In the genomic region with DNA sequence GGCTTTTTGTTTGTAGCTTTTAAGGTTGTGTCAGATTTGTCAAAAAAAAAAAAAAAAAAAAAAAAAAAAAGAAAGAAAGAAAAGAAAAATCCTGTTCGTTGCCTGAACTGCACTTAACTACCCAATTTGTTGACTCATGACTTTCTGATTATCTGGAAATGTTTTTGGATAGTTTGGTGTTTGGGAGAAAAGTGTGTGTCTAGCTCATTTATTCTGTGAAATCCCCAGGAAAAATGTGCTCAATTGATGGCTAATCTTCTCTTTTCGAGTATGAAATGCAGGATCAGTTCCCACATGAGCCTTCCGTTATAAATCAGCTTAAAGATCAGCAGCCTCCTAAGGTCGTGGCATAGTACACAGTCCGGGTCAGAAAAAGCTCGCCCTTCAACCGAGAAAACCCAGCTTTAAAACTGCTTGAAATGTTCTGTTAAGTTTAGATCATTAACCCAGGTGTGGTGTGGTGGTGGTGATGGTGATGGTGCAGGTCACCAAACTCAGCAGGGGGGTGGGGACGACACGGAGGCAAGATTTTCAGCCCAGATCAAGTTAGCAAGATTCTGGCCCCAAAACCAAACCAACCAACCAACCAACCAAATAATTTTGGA, we compare ENCODE assay signal across 9 mouse cellular contexts. TPM values are rescaled to one million over a fixed set of nuclear protein-coding genes. Genes with fewer than 3 reads are reported as not detected.
DNase-seq lines count a peak whose midpoint lies in the region; ATAC-seq lines count a peak whose summit lies in the region.
"Had no signal": no experiment of that assay in that cellular context is flagged by ENCODE, and none has a peak within 500 bp of the region (broad histone marks: within the 10 kb centered on the region; RNA-seq: fewer than 3 reads in every experiment).

No protein-coding gene starts in this region.

- peak overlapping the region; percentile 95 for H3K4me2 ChIP-seq in embryonic facial prominence, embryonic 15.5 days (replicated peaks)
- peak overlapping the region; percentile 64 for H3K4me2 ChIP-seq in intestine, embryonic 16.5 days (ENCODE audit: low read depth, low read length)
- H3K4me2 ChIP-seq in midbrain, embryonic 14.5 days (ENCODE audit: low read length): peak overlapping the region; percentile 91

- H3K36me3 ChIP-seq in embryonic facial prominence, embryonic 15.5 days: no peaks in the 10 kb centered on the region
- H3K36me3 ChIP-seq in intestine, embryonic 16.5 days (ENCODE audit: control insufficient read depth, insufficient read depth, low read length): no peaks in the 10 kb centered on the region
- no peaks in the 10 kb centered on the region for H3K36me3 ChIP-seq in midbrain, embryonic 14.5 days (ENCODE audit: control insufficient read depth, insufficient read depth, low read length)

- no peaks in the 10 kb centered on the region for H3K9me3 ChIP-seq in embryonic facial prominence, embryonic 15.5 days (replicated peaks)
- no peaks in the 10 kb centered on the region for H3K9me3 ChIP-seq in intestine, embryonic 16.5 days (ENCODE audit: control insufficient read depth, low read length)
- H3K9me3 ChIP-seq in midbrain, embryonic 14.5 days (ENCODE audit: control insufficient read depth, low read length): no peaks in the 10 kb centered on the region

- DNase-seq in kidney, adult 11 months: peak; percentile 33
- DNase-seq in kidney, postnatal 14 days: no peak
- no peak for DNase-seq in midbrain, embryonic 14.5 days
- no peak for DNase-seq in cerebellum, postnatal 10 days
- no peak for DNase-seq in cerebellum, postnatal 4 days (ENCODE audit: low spot score in 2 of 2)
- no peak for DNase-seq in adrenal gland, postnatal 10 days
- DNase-seq: gastrocnemius, postnatal 36 days had no signal

- peaks cover 4% of the 10 kb centered on the region; the same call in 1 of the 2 replicates for H3K27me3 ChIP-seq in embryonic facial prominence, embryonic 15.5 days
- H3K27me3 ChIP-seq in intestine, embryonic 16.5 days (replicated peaks; ENCODE audit: control insufficient read depth, insufficient read depth, low read length): peaks cover 7% of the 10 kb centered on the region; the same call in 1 of the 2 replicates
- 0 out of 2 replicates have a peak, but pooled peaks cover 3% of the 10 kb centered on the region for H3K27me3 ChIP-seq in midbrain, embryonic 14.5 days (ENCODE audit: control insufficient read depth, insufficient read depth, low read length)

- no peak for ATAC-seq in embryonic facial prominence, embryonic 15.5 days (ENCODE audit: insufficient number of reproducible peaks, low FRiP score, low TSS enrichment, low read depth)
- no peak for ATAC-seq in intestine, embryonic 16.5 days
- no peak for ATAC-seq in midbrain, embryonic 14.5 days (ENCODE audit: low FRiP score, low TSS enrichment)

- H3K4me3 ChIP-seq in embryonic facial prominence, embryonic 15.5 days (replicated peaks): peak overlapping the region; percentile 46; the same call in 1 of the 2 replicates
- H3K4me3 ChIP-seq in intestine, embryonic 16.5 days (ENCODE audit: low read length): peak overlapping the region; percentile 45
- H3K4me3 ChIP-seq in midbrain, embryonic 14.5 days (replicated peaks; ENCODE audit: low read depth, low read length): peak overlapping the region; percentile 47

- no peak overlapping the region for H3K27ac ChIP-seq in embryonic facial prominence, embryonic 15.5 days (replicated peaks)
- H3K27ac ChIP-seq in intestine, embryonic 16.5 days (ENCODE audit: low read length): no peak overlapping the region; the same call in 1 of the 2 replicates
- no peak overlapping the region for H3K27ac ChIP-seq in midbrain, embryonic 14.5 days (replicated peaks; ENCODE audit: low read depth, low read length)

- no peak overlapping the region for H3K9ac ChIP-seq in embryonic facial prominence, embryonic 15.5 days
- 0 out of 2 replicates have a peak overlapping the region, but pooled peaks have one; percentile 54 for H3K9ac ChIP-seq in intestine, embryonic 16.5 days (ENCODE audit: low read depth, low read length)
- no peak overlapping the region for H3K9ac ChIP-seq in midbrain, embryonic 14.5 days (replicated peaks; ENCODE audit: low read length)

- H3K4me1 ChIP-seq in embryonic facial prominence, embryonic 15.5 days: peaks cover 10% of the 10 kb centered on the region
- H3K4me1 ChIP-seq in intestine, embryonic 16.5 days (ENCODE audit: control insufficient read depth, insufficient read depth, low read length): 0 out of 2 replicates have a peak, but pooled peaks cover 2% of the 10 kb centered on the region
- H3K4me1 ChIP-seq in midbrain, embryonic 14.5 days (ENCODE audit: control insufficient read depth, insufficient read depth, low read length): no peaks in the 10 kb centered on the region

- WGBS in embryonic facial prominence, embryonic 15.5 days: 30% methylated on average over 9 of the region's 9 CpGs
- 35% methylated on average over 9 of the region's 9 CpGs for WGBS in intestine, embryonic 16.5 days
- WGBS in midbrain, embryonic 14.5 days: 9% methylated on average over 9 of the region's 9 CpGs

RNA-seq across cellular contexts. Expression of a gene that starts 0.7 kb away (rescaled TPM):
- 3.9 and 4.1 TPM in 2 replicates for polyA plus RNA-seq in embryonic facial prominence, embryonic 15.5 days (2015; fragmentation: Nextera tagmentation; extraction: Ambion mirVana)
- polyA plus RNA-seq in intestine, embryonic 16.5 days (2015; fragmentation: Nextera tagmentation; extraction: Ambion mirVana): 6.0 and 6.4 TPM in 2 replicates
- polyA plus RNA-seq in midbrain, embryonic 14.5 days (2014; fragmentation: Nextera tagmentation; extraction: Ambion mirVana): 1.4 and 1.5 TPM in 2 replicates
- 1 to 10 TPM; 8.5 to 9.7 TPM for total RNA-seq in adrenal gland, postnatal 10 days (2021)

RNA-seq across cellular contexts. Expression of a gene that starts 8.9 kb away (rescaled TPM):
- 1.1 TPM in 2 replicates for polyA plus RNA-seq in embryonic facial prominence, embryonic 15.5 days (2015; fragmentation: Nextera tagmentation; extraction: Ambion mirVana)
- polyA plus RNA-seq in intestine, embryonic 16.5 days (2015; fragmentation: Nextera tagmentation; extraction: Ambion mirVana): 0.88 and 1.2 TPM in 2 replicates
- polyA plus RNA-seq in midbrain, embryonic 14.5 days (2014; fragmentation: Nextera tagmentation; extraction: Ambion mirVana): 0.24 and 0.43 TPM in 2 replicates
- under 1 TPM; 0.33 to 0.73 TPM for total RNA-seq in adrenal gland, postnatal 10 days (2021)
